16 mouse cellular contexts compared by ENCODE assay signal in the genomic region with DNA sequence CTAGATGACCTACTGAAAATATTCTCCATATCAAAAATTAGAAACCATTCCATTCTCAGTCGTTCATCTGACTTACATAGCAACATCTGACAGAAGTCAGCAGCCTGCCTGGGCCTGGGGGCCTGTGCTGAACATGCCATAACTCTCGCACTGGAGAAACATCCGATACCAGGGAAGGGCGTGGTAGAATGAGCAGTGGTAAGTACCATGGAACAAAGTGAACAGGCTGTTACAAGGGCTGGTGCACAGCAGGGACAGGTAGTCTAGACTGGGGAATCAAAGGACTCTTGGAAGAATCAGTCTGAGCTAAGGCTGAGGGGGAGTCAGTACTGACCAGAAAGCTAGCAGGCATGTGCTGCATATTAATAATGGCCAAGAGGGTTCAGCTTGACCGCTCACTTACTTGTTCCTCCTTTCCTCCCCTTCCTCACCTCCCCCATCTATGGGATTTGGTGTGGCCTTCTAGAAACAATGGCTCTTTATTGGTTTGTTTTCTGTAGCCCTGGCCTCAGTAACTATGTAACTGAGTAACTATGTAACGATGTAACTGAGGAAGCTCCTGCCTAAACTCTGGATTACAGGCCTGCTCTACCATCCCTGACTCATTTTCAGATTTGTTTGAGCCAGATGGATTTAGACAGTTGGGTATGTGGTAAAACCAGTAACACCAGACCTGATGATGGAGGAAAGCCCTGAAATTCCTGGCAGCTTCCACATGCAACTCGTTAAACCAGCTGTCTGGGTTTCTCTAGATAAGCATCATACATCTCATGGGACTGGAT. TPM values are rescaled to one million over a fixed set of nuclear protein-coding genes. Genes with fewer than 3 reads are reported as not detected.
DNase-seq lines count a peak whose midpoint lies in the region; ATAC-seq and TF ChIP-seq lines count a peak whose summit lies in the region.
"Had no signal": no experiment of that assay in that cellular context is flagged by ENCODE, and none has a peak within 500 bp of the region (broad histone marks: within the 10 kb centered on the region; RNA-seq: fewer than 3 reads in every experiment).

No protein-coding gene starts in this region.

- peak; percentile 76; the same call in 1 of the 2 replicates for ATAC-seq in kidney, postnatal 0 days (replicated peaks; ENCODE audit: low FRiP score, low read depth)
- no peak for ATAC-seq in embryonic facial prominence, embryonic 13.5 days (ENCODE audit: insufficient number of reproducible peaks, insufficient read depth, low FRiP score, low TSS enrichment, low read depth)
- ATAC-seq in hindbrain, embryonic 11.5 days (ENCODE audit: low FRiP score): no peak
- ATAC-seq: liver, embryonic 12.5 days had no signal

- no peaks in the 10 kb centered on the region for H3K9me3 ChIP-seq in kidney, postnatal 0 days (replicated peaks; ENCODE audit: low read length)
- no peaks in the 10 kb centered on the region for H3K9me3 ChIP-seq in embryonic facial prominence, embryonic 13.5 days
- no peaks in the 10 kb centered on the region for H3K9me3 ChIP-seq in hindbrain, embryonic 11.5 days (ENCODE audit: control insufficient read depth, low read length)
- H3K9me3 ChIP-seq: forebrain, embryonic 12.5 days; heart, embryonic 12.5 days; liver, embryonic 12.5 days had no signal

- H3K27ac ChIP-seq in kidney, postnatal 0 days: peak overlapping the region; percentile 76
- peak overlapping the region; percentile 69 for H3K27ac ChIP-seq in embryonic facial prominence, embryonic 13.5 days
- no peak overlapping the region for H3K27ac ChIP-seq in hindbrain, embryonic 11.5 days (ENCODE audit: low read depth, low read length)
- H3K27ac ChIP-seq: forebrain, embryonic 12.5 days; liver, embryonic 12.5 days; midbrain, embryonic 10.5 days had no signal

- H3K4me3 ChIP-seq in kidney, postnatal 0 days (replicated peaks; ENCODE audit: low read depth, low read length): no peak overlapping the region
- no peak overlapping the region for H3K4me3 ChIP-seq in embryonic facial prominence, embryonic 13.5 days
- H3K4me3 ChIP-seq in hindbrain, embryonic 11.5 days (ENCODE audit: low read depth, low read length): no peak overlapping the region
- H3K4me3 ChIP-seq: forebrain, embryonic 12.5 days; heart, embryonic 12.5 days; liver, embryonic 12.5 days; midbrain, embryonic 10.5 days had no signal

- TF ChIP-seq CTCF in kidney, postnatal 0 days (IDR thresholded peaks at IDR 0.05; ENCODE audit: low read depth): no peak

- no peaks in the 10 kb centered on the region for H3K36me3 ChIP-seq in kidney, postnatal 0 days (ENCODE audit: insufficient read depth, low read length)
- H3K36me3 ChIP-seq in embryonic facial prominence, embryonic 13.5 days: no peaks in the 10 kb centered on the region
- no peaks in the 10 kb centered on the region for H3K36me3 ChIP-seq in hindbrain, embryonic 11.5 days (ENCODE audit: control insufficient read depth, insufficient read depth, low read length)
- H3K36me3 ChIP-seq: forebrain, embryonic 12.5 days; heart, embryonic 12.5 days; liver, embryonic 12.5 days; midbrain, embryonic 10.5 days had no signal

- no peak overlapping the region for H3K9ac ChIP-seq in kidney, postnatal 0 days (ENCODE audit: low read depth, low read length)
- no peak overlapping the region for H3K9ac ChIP-seq in embryonic facial prominence, embryonic 13.5 days
- H3K9ac ChIP-seq in hindbrain, embryonic 11.5 days (ENCODE audit: low read depth, low read length): no peak overlapping the region
- H3K9ac ChIP-seq: forebrain, embryonic 12.5 days; heart, embryonic 12.5 days; liver, embryonic 12.5 days had no signal

- DNase-seq in kidney, postnatal 0 days (ENCODE audit: low spot score): peak; percentile 53
- no peak for DNase-seq in kidney, adult 9 months
- peak; percentile 94 for DNase-seq in NIH3T3 (ENCODE audit: low read depth)
- DNase-seq in layer of hippocampus, adult 9-11 months: peak; percentile 79
- no peak for DNase-seq in natural killer cell, adult 2 months (ENCODE audit: low spot score in 2 of 2)
- no peak for DNase-seq in hindbrain, embryonic 11.5 days (ENCODE audit: low spot score)
- DNase-seq: adrenal gland, adult 2 months; cerebellum, adult 18-20 months; kidney, adult 8-10 months; thymus, postnatal 4 days had no signal

- 0 out of 2 replicates have a peak, but pooled peaks cover 3% of the 10 kb centered on the region for H3K4me1 ChIP-seq in kidney, postnatal 0 days (replicated peaks; ENCODE audit: insufficient read depth, low read length)
- H3K4me1 ChIP-seq in embryonic facial prominence, embryonic 13.5 days: peaks cover 7% of the 10 kb centered on the region; the same call in 1 of the 2 replicates
- H3K4me1 ChIP-seq in hindbrain, embryonic 11.5 days (replicated peaks; ENCODE audit: control insufficient read depth, insufficient read depth, low read length): no peaks in the 10 kb centered on the region
- H3K4me1 ChIP-seq: heart, embryonic 12.5 days; liver, embryonic 12.5 days had no signal

- H3K27me3 ChIP-seq in kidney, postnatal 0 days (ENCODE audit: insufficient read depth, low read length): no peaks in the 10 kb centered on the region
- H3K27me3 ChIP-seq in embryonic facial prominence, embryonic 13.5 days: no peaks in the 10 kb centered on the region
- no peaks in the 10 kb centered on the region for H3K27me3 ChIP-seq in hindbrain, embryonic 11.5 days (ENCODE audit: control insufficient read depth, insufficient read depth, low read length)
- H3K27me3 ChIP-seq: forebrain, embryonic 12.5 days; heart, embryonic 12.5 days; liver, embryonic 12.5 days had no signal

- no peak overlapping the region for H3K4me2 ChIP-seq in kidney, postnatal 0 days (ENCODE audit: low read length)
- no peak overlapping the region for H3K4me2 ChIP-seq in embryonic facial prominence, embryonic 13.5 days
- H3K4me2 ChIP-seq in hindbrain, embryonic 11.5 days (replicated peaks; ENCODE audit: low read depth, low read length): no peak overlapping the region
- H3K4me2 ChIP-seq: forebrain, embryonic 12.5 days; heart, embryonic 12.5 days; liver, embryonic 12.5 days had no signal

- 36% methylated on average over 7 of the region's 7 CpGs for WGBS in kidney, postnatal 0 days
- WGBS in embryonic facial prominence, embryonic 13.5 days: 40% methylated on average over 7 of the region's 7 CpGs
- WGBS in hindbrain, embryonic 11.5 days: 71% methylated on average over 7 of the region's 7 CpGs

RNA-seq across cellular contexts. Expression of gene Sdr9c7, which starts 26.5 kb away (rescaled TPM):
- polyA plus RNA-seq in kidney, postnatal 0 days (2015; fragmentation: Nextera tagmentation; extraction: Ambion mirVana): not detected in 2 replicates
- polyA plus RNA-seq in embryonic facial prominence, embryonic 13.5 days (2015; fragmentation: Nextera tagmentation; extraction: Ambion mirVana): 0.08 and 0.10 TPM in 2 replicates
- polyA plus RNA-seq in hindbrain, embryonic 11.5 days (2014; fragmentation: Nextera tagmentation; extraction: Ambion mirVana): not detected in 2 replicates
- polyA plus RNA-seq: forebrain, embryonic 12.5 days; heart, embryonic 12.5 days; liver, embryonic 12.5 days; midbrain, embryonic 10.5 days; neural tube, embryonic 14.5 days had no signal

RNA-seq across cellular contexts. Expression of gene Rdh7, which starts 36.2 kb away (rescaled TPM):
- polyA plus RNA-seq in kidney, postnatal 0 days (2015; fragmentation: Nextera tagmentation; extraction: Ambion mirVana): 0.13 and 0.21 TPM in 2 replicates
- 0.21 TPM in 1 of 2 replicates, not detected in the other for polyA plus RNA-seq in embryonic facial prominence, embryonic 13.5 days (2015; fragmentation: Nextera tagmentation; extraction: Ambion mirVana)
- polyA plus RNA-seq in hindbrain, embryonic 11.5 days (2014; fragmentation: Nextera tagmentation; extraction: Ambion mirVana): not detected in 2 replicates
- polyA plus RNA-seq: forebrain, embryonic 12.5 days; heart, embryonic 12.5 days; liver, embryonic 12.5 days; midbrain, embryonic 10.5 days; neural tube, embryonic 14.5 days had no signal

RNA-seq across cellular contexts. Expression of gene Rdh16f2, which starts 58.5 kb away (rescaled TPM):
- polyA plus RNA-seq in kidney, postnatal 0 days (2015; fragmentation: Nextera tagmentation; extraction: Ambion mirVana): 2.1 and 2.3 TPM in 2 replicates
- not detected in 2 replicates for polyA plus RNA-seq in embryonic facial prominence, embryonic 13.5 days (2015; fragmentation: Nextera tagmentation; extraction: Ambion mirVana)
- not detected in 2 replicates for polyA plus RNA-seq in hindbrain, embryonic 11.5 days (2014; fragmentation: Nextera tagmentation; extraction: Ambion mirVana)
- polyA plus RNA-seq: adrenal gland, adult 2 months; forebrain, embryonic 12.5 days; heart, embryonic 12.5 days; liver, embryonic 12.5 days; midbrain, embryonic 10.5 days; neural tube, embryonic 14.5 days had no signal

Comparison
In these comparisons a context has a peak if more than half of its experiments do, and no peak if none do; other contexts are left out.
1. DNase-seq: peak in kidney, postnatal 0 days (single experiment), NIH3T3 (single experiment) and layer of hippocampus, adult 9-11 months (single experiment); none in kidney, adult 9 months (single experiment), natural killer cell, adult 2 months (0 of 2) and hindbrain, embryonic 11.5 days (single experiment).